Comparison of ENCODE assay signal across 9 mouse cellular contexts in genomic region chr13:104632427-104633167, GRCm38 (mm10).
DNase-seq lines count a peak whose midpoint lies in the region; ATAC-seq and TF ChIP-seq lines count a peak whose summit lies in the region.
"Had no signal": no experiment of that assay in that cellular context is flagged by ENCODE, and none has a peak within 500 bp of the region (broad histone marks: within the 10 kb centered on the region; RNA-seq: fewer than 3 reads in every experiment).

No protein-coding gene starts in this region.

- H3K9ac ChIP-seq in heart, adult 2 months (ENCODE audit: low read depth, low read length): no peak overlapping the region
- no peak overlapping the region for H3K9ac ChIP-seq in lung, embryonic 15.5 days
- H3K9ac ChIP-seq in heart, embryonic 14.5 days (ENCODE audit: low read length): 0 out of 2 replicates have a peak overlapping the region, but pooled peaks have one; percentile 44
- no peak overlapping the region for H3K9ac ChIP-seq in stomach, embryonic 15.5 days

- no peaks in the 10 kb centered on the region for H3K9me3 ChIP-seq in lung, embryonic 15.5 days
- H3K9me3 ChIP-seq in heart, embryonic 14.5 days (ENCODE audit: control insufficient read depth, low read length): no peaks in the 10 kb centered on the region
- H3K9me3 ChIP-seq in stomach, embryonic 15.5 days: no peaks in the 10 kb centered on the region

- H3K27me3 ChIP-seq in heart, adult 2 months (ENCODE audit: control insufficient read depth, insufficient read depth, low read length): no peaks in the 10 kb centered on the region
- H3K27me3 ChIP-seq in lung, embryonic 15.5 days: no peaks in the 10 kb centered on the region
- no peaks in the 10 kb centered on the region for H3K27me3 ChIP-seq in heart, embryonic 14.5 days (ENCODE audit: control insufficient read depth, insufficient read depth, low read length)
- no peaks in the 10 kb centered on the region for H3K27me3 ChIP-seq in stomach, embryonic 15.5 days (replicated peaks)
- no peaks in the 10 kb centered on the region for H3K27me3 ChIP-seq in cerebellum, adult 2 months (ENCODE audit: control insufficient read depth, insufficient read depth, low read length)

- no peak for TF ChIP-seq POLR2A in heart, adult 2 months (IDR thresholded peaks at IDR 0.05; ENCODE audit: insufficient read depth, low read depth, low read length)
- no peak for TF ChIP-seq POLR2A in cerebellum, adult 2 months (IDR thresholded peaks at IDR 0.05; ENCODE audit: borderline replicate concordance, insufficient read depth, low read length)

- no peaks in the 10 kb centered on the region; the same call in 1 of the 2 replicates for H3K4me1 ChIP-seq in heart, adult 2 months (ENCODE audit: control insufficient read depth, insufficient read depth, low read length)
- peaks cover 26% of the 10 kb centered on the region for H3K4me1 ChIP-seq in lung, embryonic 15.5 days
- H3K4me1 ChIP-seq in heart, embryonic 14.5 days (ENCODE audit: control insufficient read depth in 2 of 2, insufficient read depth in 2 of 2, low read length in 2 of 2): peaks cover 18 to 55% of the 10 kb centered on the region in 2 experiments
- H3K4me1 ChIP-seq in stomach, embryonic 15.5 days: peaks cover 11% of the 10 kb centered on the region
- H3K4me1 ChIP-seq in cerebellum, adult 2 months (ENCODE audit: control insufficient read depth, insufficient read depth, low read length): peaks cover 2% of the 10 kb centered on the region; the same call in 1 of the 2 replicates

- no peak overlapping the region for H3K4me3 ChIP-seq in heart, adult 2 months
- no peak overlapping the region for H3K4me3 ChIP-seq in lung, embryonic 15.5 days
- no peak overlapping the region for H3K4me3 ChIP-seq in heart, embryonic 14.5 days (ENCODE audit: control insufficient read depth in 1 of 2, insufficient read depth in 1 of 2, low read depth in 1 of 2, low read length in 2 of 2)
- H3K4me3 ChIP-seq in stomach, embryonic 15.5 days (replicated peaks): no peak overlapping the region
- H3K4me3 ChIP-seq in cerebellum, adult 2 months (replicated peaks; ENCODE audit: insufficient read depth, low read depth, low read length): no peak overlapping the region

- H3K36me3 ChIP-seq in heart, adult 2 months (ENCODE audit: control insufficient read depth, insufficient read depth, low read length): 0 out of 2 replicates have a peak, but pooled peaks cover 1% of the 10 kb centered on the region
- 0 out of 2 replicates have a peak, but pooled peaks cover 3% of the 10 kb centered on the region for H3K36me3 ChIP-seq in lung, embryonic 15.5 days
- peaks cover 6% of the 10 kb centered on the region; the same call in 1 of the 2 replicates for H3K36me3 ChIP-seq in heart, embryonic 14.5 days (ENCODE audit: control insufficient read depth, insufficient read depth, low read length)
- no peaks in the 10 kb centered on the region for H3K36me3 ChIP-seq in stomach, embryonic 15.5 days

- H3K4me2 ChIP-seq in lung, embryonic 15.5 days: no peak overlapping the region
- H3K4me2 ChIP-seq in heart, embryonic 14.5 days (ENCODE audit: low read length): peak overlapping the region; percentile 31; the same call in 1 of the 2 replicates
- no peak overlapping the region for H3K4me2 ChIP-seq in stomach, embryonic 15.5 days

- peak; percentile 76; the same call in 1 of the 2 replicates for ATAC-seq in lung, embryonic 15.5 days (ENCODE audit: borderline replicate concordance, extremely low read depth, low FRiP score, low TSS enrichment)
- peak; percentile 51 for ATAC-seq in heart, embryonic 14.5 days (ENCODE audit: insufficient number of reproducible peaks, insufficient read depth, low FRiP score, low read depth)
- ATAC-seq in stomach, embryonic 15.5 days (ENCODE audit: insufficient read depth, low FRiP score, low read depth): peak; percentile 42; the same call in 1 of the 2 replicates

- no peak for TF ChIP-seq CTCF in heart, adult 2 months (IDR thresholded peaks at IDR 0.05)
- TF ChIP-seq CTCF in cerebellum, adult 2 months (IDR thresholded peaks at IDR 0.05; ENCODE audit: borderline replicate concordance, insufficient read depth, low read depth, low read length): no peak

- peak overlapping the region; percentile 26; the same call in 1 of the 2 replicates for H3K27ac ChIP-seq in heart, adult 2 months
- H3K27ac ChIP-seq in lung, embryonic 15.5 days: peak overlapping the region; percentile 71
- peak overlapping the region; percentile 87 to 92 for H3K27ac ChIP-seq in heart, embryonic 14.5 days (replicated peaks in 1 of 2; ENCODE audit: control insufficient read depth in 1 of 2, insufficient read depth in 1 of 2, low read depth in 2 of 2, low read length in 2 of 2)
- peak overlapping the region; percentile 84; the same call in 1 of the 2 replicates for H3K27ac ChIP-seq in stomach, embryonic 15.5 days
- H3K27ac ChIP-seq in cerebellum, adult 2 months (ENCODE audit: insufficient read depth, low read length): no peak overlapping the region

- no peaks in the 10 kb centered on the region for H3K79me2 ChIP-seq in heart, adult 2 months (replicated peaks; ENCODE audit: control insufficient read depth, insufficient read depth, low read length)

- WGBS in heart, adult 2 months: 34% methylated on average over 7 of the region's 7 CpGs
- WGBS in lung, embryonic 15.5 days: 34% methylated on average over 7 of the region's 7 CpGs
- 13% methylated on average over 7 of the region's 7 CpGs for WGBS in heart, embryonic 14.5 days
- 41% methylated on average over 7 of the region's 7 CpGs for WGBS in stomach, embryonic 15.5 days
- WGBS in cerebellum, adult 2 months: 45% methylated on average over 7 of the region's 7 CpGs

- DNase-seq in heart, adult 2 months: no peak
- DNase-seq in heart, postnatal 25 days (ENCODE audit: low spot score): no peak
- DNase-seq in lung, postnatal 36 days: no peak
- DNase-seq in cerebellum, adult 2 months: no peak
- DNase-seq in spleen, postnatal 4 days (ENCODE audit: low spot score in 2 of 2): no peak
- DNase-seq: thymus, adult 18-20 months had no signal

- no peak for TF ChIP-seq EP300 in heart, adult 2 months (IDR thresholded peaks at IDR 0.05; ENCODE audit: insufficient read depth, low read depth, low read length)

- intact Hi-C loops in heart, adult 2 months (cut with DNase I): loop anchor here (5.0 kb wide), 1 partner anchor 60 kb away; no protein-coding TSS in a partner anchor
- intact Hi-C loops in heart, postnatal 25 days (cut with DNase I): no loop called here
